Mouse (Mus musculus) retina, embryonic 14.5 days (tissue): ENCODE measurements at regions not wholly inside any gene's neighbourhood (a gene's known extent, or its start where the extent isn't known, plus 50 kb on each side); places are given as distances from the start of the nearest gene placed in this dataset.

Source experiments
- DNase-seq: peaks from one replicate; pipeline ENCODE4 v3.0.0-alpha.2; 2015; ENCODE audit warnings: low spot score

GRCm38 (mm10) chr10:98474581-98474980, 439.6 kb upstream of the Atp2b1 start:
- no peak for DNase-seq

GRCm38 (mm10) chr10:98485751-98486681, 428.2 kb upstream of the Atp2b1 start:
- DNase-seq, result no peak

GRCm38 (mm10) chr10:98494354-98494753, 419.9 kb upstream of the Atp2b1 start:
- peak; percentile 76 for DNase-seq

GRCm38 (mm10) chr10:98496254-98496653, 418.0 kb upstream of the Atp2b1 start:
- DNase-seq, result no peak

GRCm38 (mm10) chr10:98500315-98500714, 413.9 kb upstream of the Atp2b1 start:
- DNase-seq, result no peak

GRCm38 (mm10) chr10:98501566-98501965, 412.6 kb upstream of the Atp2b1 start:
- no peak for DNase-seq

- DNase-seq, result no peak
Measured at GRCm38 (mm10) chr10:98504524-98504923, 409.7 kb upstream of the Atp2b1 start.

- no peak for DNase-seq
Measured at GRCm38 (mm10) chr10:98508515-98509143, 405.6 kb upstream of the Atp2b1 start.

GRCm38 (mm10) chr10:98514836-98515235, 399.4 kb upstream of the Atp2b1 start:
- no peak for DNase-seq

GRCm38 (mm10) chr10:98517609-98518008, 396.6 kb upstream of the Atp2b1 start:
- no peak for DNase-seq

GRCm38 (mm10) chr10:98529565-98529964, 384.6 kb upstream of the Atp2b1 start:
- DNase-seq, result no peak

GRCm38 (mm10) chr10:98531425-98531824, 382.8 kb upstream of the Atp2b1 start:
- DNase-seq, result no peak

GRCm38 (mm10) chr10:98538706-98539105, 375.5 kb upstream of the Atp2b1 start:
- DNase-seq, result no peak

GRCm38 (mm10) chr10:98541062-98541461, 373.1 kb upstream of the Atp2b1 start:
- no peak for DNase-seq

- DNase-seq, result no peak
Measured at GRCm38 (mm10) chr10:98542072-98542471, 372.1 kb upstream of the Atp2b1 start.

- DNase-seq, result peak; percentile 33
Measured at GRCm38 (mm10) chr10:98543253-98543997, 370.8 kb upstream of the Atp2b1 start.

- peak; percentile 23 for DNase-seq
Measured at GRCm38 (mm10) chr10:98543998-98544349, 370.2 kb upstream of the Atp2b1 start.

- DNase-seq, result no peak
Measured at GRCm38 (mm10) chr10:98554575-98554974, 359.6 kb upstream of the Atp2b1 start.

GRCm38 (mm10) chr10:98557470-98558060, 356.6 kb upstream of the Atp2b1 start:
- no peak for DNase-seq

- no peak for DNase-seq
Measured at GRCm38 (mm10) chr10:98558560-98558959, 355.6 kb upstream of the Atp2b1 start.

GRCm38 (mm10) chr10:98562297-98562912, 351.8 kb upstream of the Atp2b1 start:
- no peak for DNase-seq
